Mouse (Mus musculus): Measurements from ENCODE around the gene Zfp53.
"Not testable (repeated sequence)": the region's sequence is repeated elsewhere in the genome, so short reads cannot be mapped to it uniquely, and the experiment has no call there.

The Zfp53 gene

GRCm38 (mm10) chr17:21488760-21489499 is at the start of gene Zfp53:
Gene Zfp53 (plus strand): TSS chr17:21488998.
- DNase-seq (ENCODE audit: low spot score in 2 of 2) = peak; percentile 83 to 86

- DNase-seq (ENCODE audit: low spot score in 2 of 2) = peak; percentile 75 to 82
Observed at GRCm38 (mm10) chr17:21449669-21450068, 39.1 kb upstream of the Zfp53 start.

GRCm38 (mm10) chr17:21450138-21450704 is 38.6 kb upstream of the Zfp53 start, which contains the start of gene Zfp51:
Gene Zfp51 (plus strand): TSS chr17:21450374.
- DNase-seq (ENCODE audit: low spot score in 2 of 2) = peak; percentile 88 to 92

GRCm38 (mm10) chr17:21463550-21463949 is 25.2 kb upstream of the Zfp53 start:
- no peak for DNase-seq (ENCODE audit: low spot score in 2 of 2)

GRCm38 (mm10) chr17:21472032-21472652 is 16.7 kb upstream of the Zfp53 start:
- DNase-seq (ENCODE audit: low spot score in 2 of 2) = no peak

GRCm38 (mm10) chr17:21472653-21473307 is 16.0 kb upstream of the Zfp53 start:
- no peak for DNase-seq (ENCODE audit: low spot score in 2 of 2)

GRCm38 (mm10) chr17:21473362-21474190 is 15.2 kb upstream of the Zfp53 start:
- no peak for DNase-seq (ENCODE audit: low spot score in 2 of 2)

- DNase-seq (ENCODE audit: low spot score in 2 of 2) = not testable (repeated sequence)
Observed at GRCm38 (mm10) chr17:21474729-21475128, 14.1 kb upstream of the Zfp53 start.

GRCm38 (mm10) chr17:21475290-21475689 is 13.5 kb upstream of the Zfp53 start:
- not testable (repeated sequence) for DNase-seq (ENCODE audit: low spot score in 2 of 2)

- not testable (repeated sequence) for DNase-seq (ENCODE audit: low spot score in 2 of 2)
Observed at GRCm38 (mm10) chr17:21476351-21476750, 12.4 kb upstream of the Zfp53 start.

GRCm38 (mm10) chr17:21478103-21478777 is 10.6 kb upstream of the Zfp53 start:
- DNase-seq (ENCODE audit: low spot score in 2 of 2) = not testable (repeated sequence)

GRCm38 (mm10) chr17:21489500-21490001 is 753 bp downstream of the Zfp53 start:
- no peak for DNase-seq (ENCODE audit: low spot score in 2 of 2)

GRCm38 (mm10) chr17:21501365-21501764 is 12.6 kb downstream of the Zfp53 start:
- DNase-seq (ENCODE audit: low spot score in 2 of 2) = no peak

- no peak for DNase-seq (ENCODE audit: low spot score in 2 of 2)
Observed at GRCm38 (mm10) chr17:21504524-21504923, 15.7 kb downstream of the Zfp53 start.

GRCm38 (mm10) chr17:21506258-21506657 is 17.5 kb downstream of the Zfp53 start:
- DNase-seq (ENCODE audit: low spot score in 2 of 2) = no peak

GRCm38 (mm10) chr17:21509756-21510155 is 21.0 kb downstream of the Zfp53 start:
- DNase-seq (ENCODE audit: low spot score in 2 of 2) = no peak

GRCm38 (mm10) chr17:21515403-21516105 is 26.8 kb downstream of the Zfp53 start:
- DNase-seq (ENCODE audit: low spot score in 2 of 2) = peak; percentile 57 to 66

- DNase-seq (ENCODE audit: low spot score in 2 of 2) = peak; percentile 52 to 76
Observed at GRCm38 (mm10) chr17:21516201-21517129, 27.7 kb downstream of the Zfp53 start.

Data from spleen, postnatal 4 days (tissue).